Mouse (Mus musculus) stomach, postnatal 0 days (tissue): ENCODE measurements around the gene Shisal2a.

Experiments used
- CTCF ChIP-seq: IDR thresholded peaks from 2 replicates; pipeline ENCODE4 v1.5.1; 2016; ENCODE audit warnings: antibody characterized with exemption, low read depth, mild to moderate bottlenecking, moderate library complexity
- EP300 ChIP-seq: optimal IDR thresholded peaks from 2 replicates; pipeline ENCODE3; 2016; ENCODE audit warnings: antibody characterized with exemption

GRCm38 (mm10) chr4:108386087-108386486, 2.9 kb upstream of the Shisal2a start:
- TF ChIP-seq CTCF (no peak), EP300 (no peak)
